Mouse (Mus musculus) stomach, embryonic 16.5 days (tissue): Measurements from ENCODE around the gene Tm6sf2. TPM values are rescaled to one million over a fixed set of nuclear protein-coding genes. Genes with fewer than 3 reads are reported as not detected.
"Not testable (repeated sequence)": the region's sequence is repeated elsewhere in the genome, so short reads cannot be mapped to it uniquely, and the experiment has no call there.

Experiments used
- ATAC-seq: fragments of 200-750 bp; cut with Nextera tagmentation; 2 replicates; pipeline ENCODE4 v1.8.0; 2017; ENCODE audit warnings: moderate number of reproducible peaks, moderate TSS enrichment; ENCODE audit not compliant: insufficient read depth, low FRiP score
- H3K27ac ChIP-seq: fragments of 300-500 bp; sonication (generic); 2 replicates; pipeline ENCODE4 v1.5.1; 2014; ENCODE audit warnings: low read length
- H3K27me3 ChIP-seq: fragments of 300-500 bp; sonication (generic); 2 replicates; pipeline ENCODE4 v1.6.1; 2014; ENCODE audit warnings: low read length, control low read depth, mixed read lengths; ENCODE audit not compliant: control insufficient read depth, insufficient read depth
- H3K36me3 ChIP-seq: fragments of 300-500 bp; sonication (generic); 2 replicates; pipeline ENCODE4 v1.6.1; 2014; ENCODE audit warnings: low read length; ENCODE audit not compliant: control insufficient read depth, insufficient read depth
- H3K4me1 ChIP-seq: fragments of 300-500 bp; sonication (generic); 2 replicates; pipeline ENCODE4 v1.6.1; 2014; ENCODE audit warnings: low read length, control low read depth, mixed read lengths; ENCODE audit not compliant: control insufficient read depth, insufficient read depth
- H3K4me2 ChIP-seq: fragments of 300-500 bp; sonication (generic); 2 replicates; pipeline ENCODE4 v1.6.1; 2014; ENCODE audit warnings: low read depth, low read length, mixed read lengths
- H3K4me3 ChIP-seq: fragments of 300-500 bp; sonication (generic); replicated peaks from 2 replicates; pipeline ENCODE4 v1.5.1; 2014; ENCODE audit warnings: mild to moderate bottlenecking, low read length
- H3K9ac ChIP-seq: fragments of 300-500 bp; sonication (generic); 2 replicates; pipeline ENCODE4 v1.6.1; 2014; ENCODE audit warnings: low read length
- H3K9me3 ChIP-seq: fragments of 300-500 bp; sonication (generic); replicated peaks from 2 replicates; pipeline ENCODE4 v1.6.1; 2016; ENCODE audit warnings: low read length, control low read depth; ENCODE audit not compliant: control insufficient read depth
- WGBS: fragments of 180-500 bp; shearing (Covaris S2); extraction: QIAGEN DNeasy Blood & Tissue Kit; methylation state at CpG from one replicate; pipeline ENCODE4 v1.1.7; 2014; 5-methylcytosine and 5-hydroxymethylcytosine counted together
- polyA plus RNA-seq: library from polyadenylated mRNA; unstranded; fragments of >200 nt; fragmentation: Nextera tagmentation; extraction: Ambion mirVana; gene quantifications from 2 replicates; pipeline ENCODE4 v1.2.1, GENCODE M21; 2015

Tm6sf2 gene
- polyA plus RNA-seq, 1 experiment from 2014 or later, result 11.6 TPM

- Histone ChIP-seq H3K36me3 (peaks cover 18% of the 10 kb centered on the region), H3K9me3 (no peaks in the 10 kb centered on the region)
Observed at GRCm38 (mm10) chr8:70049662-70050061, 23.1 kb upstream of the Tm6sf2 start.

GRCm38 (mm10) chr8:70050434-70050833 lies 22.3 kb upstream of the Tm6sf2 start:
- not testable (repeated sequence) for H3K4me2 ChIP-seq, H3K9me3 ChIP-seq, H3K27ac ChIP-seq, H3K27me3 ChIP-seq, H3K4me1 ChIP-seq, H3K4me3 ChIP-seq, ATAC-seq, H3K9ac ChIP-seq
- WGBS, result 91% methylated on average over 5 of the region's 5 CpGs
- peaks cover 18% of the 10 kb centered on the region for H3K36me3 ChIP-seq

More at GRCm38 (mm10) chr8:70049662-70050061, 23.1 kb upstream of the Tm6sf2 start:
- ATAC-seq, result no peak
- H3K9ac ChIP-seq, result no peak overlapping the region
- H3K4me3 ChIP-seq, result no peak overlapping the region
- no peaks in the 10 kb centered on the region for H3K27me3 ChIP-seq
- no peak overlapping the region for H3K4me2 ChIP-seq
- H3K4me1 ChIP-seq, result 0 out of 2 replicates have a peak, but pooled peaks cover 5% of the 10 kb centered on the region
- no peak overlapping the region for H3K27ac ChIP-seq

- Histone ChIP-seq H3K36me3 (peaks cover 11% of the 10 kb centered on the region), H3K27me3 (no peaks in the 10 kb centered on the region), H3K27ac (no peak overlapping the region), H3K9me3 (no peaks in the 10 kb centered on the region), H3K4me3 (no peak overlapping the region), H3K4me1 (no peaks in the 10 kb centered on the region), H3K9ac (no peak overlapping the region), H3K4me2 (no peak overlapping the region)
- ATAC-seq, result no peak
- WGBS, result 88% methylated on average over 1 of the region's 1 CpGs
Observed at GRCm38 (mm10) chr8:70057721-70058120, 15.0 kb upstream of the Tm6sf2 start.

GRCm38 (mm10) chr8:70071836-70072440 lies 786 bp upstream of the Tm6sf2 start:
- Histone ChIP-seq H3K4me3 (no peak overlapping the region), H3K4me2 (no peak overlapping the region)

GRCm38 (mm10) chr8:70073120-70073519 lies 396 bp downstream of the Tm6sf2 start:
- H3K9ac ChIP-seq, result peak overlapping the region; percentile 53

More at GRCm38 (mm10) chr8:70071836-70072440, 786 bp upstream of the Tm6sf2 start:
- no peak overlapping the region for H3K9ac ChIP-seq
- H3K9me3 ChIP-seq, result no peaks in the 10 kb centered on the region
- H3K27me3 ChIP-seq, result no peaks in the 10 kb centered on the region
- peaks cover 15% of the 10 kb centered on the region for H3K36me3 ChIP-seq
- peak; percentile 19; the same call in 1 of the 2 replicates for ATAC-seq
- no peak overlapping the region for H3K27ac ChIP-seq
- H3K4me1 ChIP-seq, result 0 out of 2 replicates have a peak, but pooled peaks cover 3% of the 10 kb centered on the region
- WGBS, result 77% methylated on average over 2 of the region's 2 CpGs

GRCm38 (mm10) chr8:70073682-70074081 lies 958 bp downstream of the Tm6sf2 start:
- H3K27me3 ChIP-seq, result no peaks in the 10 kb centered on the region
- no peaks in the 10 kb centered on the region for H3K9me3 ChIP-seq
- peaks cover 15% of the 10 kb centered on the region for H3K36me3 ChIP-seq
- ATAC-seq, result no peak
- H3K9ac ChIP-seq, result no peak overlapping the region
- 53% methylated on average over 1 of the region's 1 CpGs for WGBS
- 0 out of 2 replicates have a peak, but pooled peaks cover 3% of the 10 kb centered on the region for H3K4me1 ChIP-seq
- H3K4me3 ChIP-seq, result no peak overlapping the region
- H3K27ac ChIP-seq, result no peak overlapping the region
- no peak overlapping the region for H3K4me2 ChIP-seq

More at GRCm38 (mm10) chr8:70073120-70073519, 396 bp downstream of the Tm6sf2 start:
- ATAC-seq, result no peak
- Histone ChIP-seq H3K4me2 (peak overlapping the region; percentile 53), H3K27ac (no peak overlapping the region), H3K9me3 (no peaks in the 10 kb centered on the region), H3K36me3 (peaks cover 15% of the 10 kb centered on the region), H3K4me1 (0 out of 2 replicates have a peak, but pooled peaks cover 3% of the 10 kb centered on the region), H3K27me3 (no peaks in the 10 kb centered on the region), H3K4me3 (peak overlapping the region; percentile 34)
- 55% methylated on average over 8 of the region's 8 CpGs for WGBS

GRCm38 (mm10) chr8:70081976-70082375 lies 9.3 kb downstream of the Tm6sf2 start:
- WGBS, result 72% methylated on average over 2 of the region's 2 CpGs
- Histone ChIP-seq H3K9me3 (no peaks in the 10 kb centered on the region), H3K36me3 (no peaks in the 10 kb centered on the region), H3K27ac (no peak overlapping the region), H3K4me1 (peaks cover 13% of the 10 kb centered on the region), H3K9ac (no peak overlapping the region), H3K27me3 (peaks cover 51% of the 10 kb centered on the region), H3K4me2 (no peak overlapping the region), H3K4me3 (no peak overlapping the region)
- ATAC-seq, result no peak

GRCm38 (mm10) chr8:70083285-70083684 lies 10.6 kb downstream of the Tm6sf2 start, which contains the start of gene Hapln4:
Gene Hapln4, plus strand, starts transcription at chr8:70083457.
- H3K27ac ChIP-seq, result no peak within 1 kb of the TSS
- under 1% methylated on average over 26 of the region's 26 CpGs for WGBS
- H3K4me3 ChIP-seq, result peak within 1 kb of the TSS; percentile 42
- ATAC-seq, result no peak
- peaks cover 64% of the 10 kb centered on the region for H3K27me3 ChIP-seq
- H3K9me3 ChIP-seq, result no peaks in the 10 kb centered on the region
- H3K36me3 ChIP-seq, result no peaks in the 10 kb centered on the region
- peaks cover 13% of the 10 kb centered on the region for H3K4me1 ChIP-seq
- peak within 1 kb of the TSS; percentile 67 for H3K4me2 ChIP-seq
- peak within 1 kb of the TSS; percentile 49; the same call in 1 of the 2 replicates for H3K9ac ChIP-seq

- Histone ChIP-seq H3K36me3 (no peaks in the 10 kb centered on the region), H3K9ac (peak overlapping the region; percentile 49; the same call in 1 of the 2 replicates), H3K9me3 (no peaks in the 10 kb centered on the region), H3K4me2 (peak overlapping the region; percentile 67), H3K4me1 (peaks cover 13% of the 10 kb centered on the region), H3K27me3 (peaks cover 75% of the 10 kb centered on the region), H3K27ac (no peak overlapping the region), H3K4me3 (peak overlapping the region; percentile 42)
- no peak for ATAC-seq
- WGBS, result 2% methylated on average over 71 of the region's 71 CpGs
Observed at GRCm38 (mm10) chr8:70084191-70085065, 11.7 kb downstream of the Tm6sf2 start.
